Mouse (Mus musculus): ENCODE data around the gene Parp8. TPM values are rescaled to one million over a fixed set of nuclear protein-coding genes. Genes with fewer than 3 reads are reported as not detected.
A peak's percentile ranks its signal among the peaks of the same experiment; 100 is the strongest.

Gene Parp8
- polyA plus RNA-seq, 1 experiment from 2014 or later = 39.9 TPM

- H3K27ac ChIP-seq (replicated peaks) = no peak overlapping the region
- H3K4me2 ChIP-seq = no peak overlapping the region
- peaks cover 14% of the 10 kb centered on the region for H3K4me1 ChIP-seq
- no peak overlapping the region for H3K4me3 ChIP-seq (replicated peaks)
- ATAC-seq (ENCODE audit: low FRiP score) = 0 out of 2 replicates have a peak, but pooled peaks have one; percentile 6
- no peaks in the 10 kb centered on the region for H3K27me3 ChIP-seq (replicated peaks)
- H3K9ac ChIP-seq (replicated peaks) = no peak overlapping the region
- no peaks in the 10 kb centered on the region for H3K9me3 ChIP-seq (replicated peaks)
- 92% methylated on average over 7 of the region's 7 CpGs for WGBS
- H3K36me3 ChIP-seq = no peaks in the 10 kb centered on the region
These were observed 38.7 kb downstream of the Parp8 start for GRCm38 (mm10) chr13:116986658-116987057.

GRCm38 (mm10) chr13:116974081-116974860 lies 51.1 kb downstream of the Parp8 start:
- H3K4me2 ChIP-seq = no peak overlapping the region
- H3K9me3 ChIP-seq (replicated peaks) = no peaks in the 10 kb centered on the region
- H3K9ac ChIP-seq (replicated peaks) = no peak overlapping the region
- 74% methylated on average over 7 of the region's 7 CpGs for WGBS
- ATAC-seq (ENCODE audit: low FRiP score) = no peak
- H3K36me3 ChIP-seq = no peaks in the 10 kb centered on the region
- no peak overlapping the region for H3K4me3 ChIP-seq (replicated peaks)
- peaks cover 29% of the 10 kb centered on the region for H3K4me1 ChIP-seq
- H3K27ac ChIP-seq (replicated peaks) = peak overlapping the region; percentile 41; the same call in 1 of the 2 replicates
- no peaks in the 10 kb centered on the region for H3K27me3 ChIP-seq (replicated peaks)

- no peak overlapping the region for H3K9ac ChIP-seq (replicated peaks)
- peaks cover 29% of the 10 kb centered on the region for H3K4me1 ChIP-seq
- H3K27ac ChIP-seq (replicated peaks) = peak overlapping the region; percentile 54
- WGBS = 53% methylated on average over 7 of the region's 7 CpGs
- H3K4me3 ChIP-seq (replicated peaks) = no peak overlapping the region
- no peaks in the 10 kb centered on the region for H3K9me3 ChIP-seq (replicated peaks)
- H3K36me3 ChIP-seq = no peaks in the 10 kb centered on the region
- no peaks in the 10 kb centered on the region for H3K27me3 ChIP-seq (replicated peaks)
- peak; percentile 76 for ATAC-seq (ENCODE audit: low FRiP score)
- no peak overlapping the region for H3K4me2 ChIP-seq
These were observed 51.8 kb downstream of the Parp8 start for GRCm38 (mm10) chr13:116973491-116973890.

GRCm38 (mm10) chr13:116972036-116972611 lies 53.2 kb downstream of the Parp8 start:
- Histone ChIP-seq H3K4me1 (peaks cover 29% of the 10 kb centered on the region), H3K27me3 (replicated peaks) (no peaks in the 10 kb centered on the region), H3K9me3 (replicated peaks) (no peaks in the 10 kb centered on the region), H3K36me3 (no peaks in the 10 kb centered on the region), H3K9ac (replicated peaks) (no peak overlapping the region), H3K27ac (replicated peaks) (no peak overlapping the region; the same call in 1 of the 2 replicates), H3K4me3 (replicated peaks) (no peak overlapping the region), H3K4me2 (no peak overlapping the region)
- WGBS = 74% methylated on average over 7 of the region's 7 CpGs
- ATAC-seq (ENCODE audit: low FRiP score) = no peak

GRCm38 (mm10) chr13:116970706-116971428 lies 54.5 kb downstream of the Parp8 start:
- Histone ChIP-seq H3K4me1 (peaks cover 29% of the 10 kb centered on the region), H3K27ac (replicated peaks) (peak overlapping the region; percentile 25), H3K36me3 (no peaks in the 10 kb centered on the region), H3K4me3 (replicated peaks) (no peak overlapping the region), H3K4me2 (no peak overlapping the region), H3K27me3 (replicated peaks) (no peaks in the 10 kb centered on the region), H3K9ac (replicated peaks) (no peak overlapping the region), H3K9me3 (replicated peaks) (no peaks in the 10 kb centered on the region)
- WGBS = 35% methylated on average over 11 of the region's 11 CpGs
- ATAC-seq (ENCODE audit: low FRiP score) = 0 out of 2 replicates have a peak, but pooled peaks have one; percentile 27

GRCm38 (mm10) chr13:116969650-116970049 lies 55.7 kb downstream of the Parp8 start:
- peaks cover 29% of the 10 kb centered on the region for H3K4me1 ChIP-seq
- H3K4me2 ChIP-seq = no peak overlapping the region
- H3K9ac ChIP-seq (replicated peaks) = no peak overlapping the region
- H3K9me3 ChIP-seq (replicated peaks) = no peaks in the 10 kb centered on the region
- 83% methylated on average over 1 of the region's 1 CpGs for WGBS
- ATAC-seq (ENCODE audit: low FRiP score) = no peak
- no peak overlapping the region for H3K4me3 ChIP-seq (replicated peaks)
- no peaks in the 10 kb centered on the region for H3K27me3 ChIP-seq (replicated peaks)
- no peak overlapping the region for H3K27ac ChIP-seq (replicated peaks)
- no peaks in the 10 kb centered on the region for H3K36me3 ChIP-seq

GRCm38 (mm10) chr13:116968906-116969305 lies 56.4 kb downstream of the Parp8 start:
- Histone ChIP-seq H3K27me3 (replicated peaks) (no peaks in the 10 kb centered on the region), H3K36me3 (no peaks in the 10 kb centered on the region), H3K9me3 (replicated peaks) (no peaks in the 10 kb centered on the region), H3K4me2 (no peak overlapping the region), H3K4me1 (peaks cover 25% of the 10 kb centered on the region), H3K4me3 (replicated peaks) (no peak overlapping the region), H3K27ac (replicated peaks) (no peak overlapping the region), H3K9ac (replicated peaks) (no peak overlapping the region)
- 97% methylated on average over 4 of the region's 4 CpGs for WGBS
- no peak for ATAC-seq (ENCODE audit: low FRiP score)

- no peak overlapping the region for H3K4me2 ChIP-seq
- no peak overlapping the region for H3K27ac ChIP-seq (replicated peaks)
- no peak for ATAC-seq (ENCODE audit: low FRiP score)
- H3K4me1 ChIP-seq = peaks cover 30% of the 10 kb centered on the region
- WGBS = 89% methylated on average over 3 of the region's 3 CpGs
- no peaks in the 10 kb centered on the region for H3K36me3 ChIP-seq
- no peak overlapping the region for H3K9ac ChIP-seq (replicated peaks)
- H3K9me3 ChIP-seq (replicated peaks) = no peaks in the 10 kb centered on the region
- H3K4me3 ChIP-seq (replicated peaks) = no peak overlapping the region
- H3K27me3 ChIP-seq (replicated peaks) = no peaks in the 10 kb centered on the region
These were observed 57.9 kb downstream of the Parp8 start for GRCm38 (mm10) chr13:116967459-116967858.

- 65% methylated on average over 15 of the region's 15 CpGs for WGBS
- ATAC-seq (ENCODE audit: low FRiP score) = no peak
- Histone ChIP-seq H3K4me1 (peaks cover 21% of the 10 kb centered on the region), H3K27ac (replicated peaks) (no peak overlapping the region; the same call in 1 of the 2 replicates), H3K9me3 (replicated peaks) (no peaks in the 10 kb centered on the region), H3K4me3 (replicated peaks) (no peak overlapping the region), H3K4me2 (no peak overlapping the region), H3K36me3 (no peaks in the 10 kb centered on the region), H3K9ac (replicated peaks) (no peak overlapping the region), H3K27me3 (replicated peaks) (no peaks in the 10 kb centered on the region)
These were observed 62.6 kb downstream of the Parp8 start for GRCm38 (mm10) chr13:116962480-116963462.

- Histone ChIP-seq H3K4me2 (no peak overlapping the region), H3K36me3 (no peaks in the 10 kb centered on the region), H3K9ac (replicated peaks) (no peak overlapping the region), H3K27ac (replicated peaks) (no peak overlapping the region), H3K9me3 (replicated peaks) (no peaks in the 10 kb centered on the region), H3K4me1 (peaks cover 19% of the 10 kb centered on the region), H3K4me3 (replicated peaks) (no peak overlapping the region), H3K27me3 (replicated peaks) (no peaks in the 10 kb centered on the region)
- WGBS = 82% methylated on average over 7 of the region's 7 CpGs
- ATAC-seq (ENCODE audit: low FRiP score) = no peak
These were observed 66.4 kb downstream of the Parp8 start for GRCm38 (mm10) chr13:116958776-116959589.
